Mouse (Mus musculus): Measurements from ENCODE around the gene Sgms2. TPM values are rescaled to one million over a fixed set of nuclear protein-coding genes. Genes with fewer than 3 reads are reported as not detected.

Gene Sgms2
- total RNA-seq, 2 experiments from 2014 or later, result 2.0 to 2.7 TPM

DNA sequence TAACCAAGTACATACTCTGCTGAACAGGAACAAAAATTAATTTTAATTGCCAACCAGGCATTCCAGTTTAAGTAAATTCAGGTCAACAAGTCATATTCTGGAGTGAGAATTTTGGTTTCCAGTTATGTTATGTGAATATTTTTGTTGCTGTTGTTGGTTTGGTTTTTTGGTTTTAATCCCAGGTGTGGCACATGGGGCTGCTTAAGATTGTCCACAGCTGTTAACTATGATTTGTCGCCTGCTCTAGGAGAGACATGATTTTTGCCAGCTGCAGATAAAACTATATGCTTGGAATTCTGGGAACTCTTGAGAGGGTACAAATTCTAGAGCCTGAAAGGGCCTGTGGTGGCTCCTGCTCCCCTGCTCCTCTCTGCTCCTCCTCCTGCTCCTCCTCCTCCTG lies 174.1 kb downstream of the Sgms2 start:
- DNase-seq, result no peak
- intact Hi-C loops (cut with DNase I), result no loop called here

DNA sequence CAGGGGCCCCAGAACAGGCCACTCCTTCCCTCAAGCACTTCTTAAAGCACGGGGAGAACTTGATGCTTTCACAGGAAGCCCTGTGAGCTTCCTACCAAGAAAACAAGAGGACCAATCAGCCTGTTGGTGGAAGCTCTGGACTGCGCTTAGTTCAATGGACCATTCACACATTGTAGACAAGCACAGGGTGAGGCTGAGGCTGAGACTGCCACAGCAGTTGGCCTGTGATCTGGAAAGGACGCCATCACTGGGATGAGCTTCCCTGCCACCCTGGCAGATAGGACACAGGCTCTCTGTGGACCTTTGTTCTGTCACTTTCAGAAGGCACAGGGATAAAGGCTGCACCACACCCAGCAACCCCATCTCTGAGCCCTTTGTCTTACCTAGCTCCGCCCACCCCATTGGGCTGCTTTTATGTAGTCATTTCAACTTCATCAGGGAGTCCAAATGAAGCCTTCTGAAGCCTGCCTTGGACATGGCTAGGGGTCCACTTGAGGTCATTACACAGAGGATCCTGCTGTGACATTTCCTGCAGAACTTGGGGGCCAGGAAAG lies 175.2 kb downstream of the Sgms2 start:
- no peak for DNase-seq
- intact Hi-C loops (cut with DNase I), result no loop called here

DNA sequence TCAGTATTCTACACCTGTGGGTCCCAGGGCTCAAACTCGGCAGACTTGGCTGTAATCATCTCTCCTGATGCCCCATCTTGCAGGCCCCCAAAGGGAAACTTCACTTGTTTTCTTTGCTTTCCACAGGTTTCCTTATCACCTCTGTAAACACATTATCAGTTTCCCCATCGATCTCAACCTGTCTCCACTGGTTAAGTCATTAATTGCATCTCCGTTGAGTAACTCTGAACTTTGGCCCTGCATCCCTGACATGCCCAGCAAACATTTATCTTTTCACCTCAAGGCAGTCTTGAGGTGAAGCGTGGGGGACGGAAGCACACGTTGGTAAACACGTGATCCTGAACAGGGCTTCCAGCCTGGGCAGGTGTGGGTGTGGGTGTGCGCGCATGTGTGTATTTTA lies 178.9 kb downstream of the Sgms2 start:
- intact Hi-C loops (cut with DNase I), result no loop called here
- DNase-seq, result no peak

DNA sequence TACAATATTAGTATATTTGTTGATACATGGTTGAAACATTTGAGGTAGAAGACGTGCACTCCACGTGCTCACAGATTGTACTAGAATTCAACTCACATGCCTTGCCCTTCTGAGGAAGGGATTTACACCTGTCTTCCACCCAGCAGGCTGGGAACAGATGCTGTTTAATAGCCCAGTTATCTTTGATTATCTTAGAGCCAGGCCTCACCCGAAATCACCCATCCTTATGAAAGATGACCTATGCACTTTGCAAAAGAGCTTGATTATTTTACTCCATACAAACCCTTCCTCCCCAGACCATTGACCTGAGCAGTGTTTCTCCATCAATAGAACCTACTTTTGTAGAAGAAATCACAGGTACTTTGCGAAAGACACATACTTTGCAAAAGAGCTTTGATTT lies 180.6 kb downstream of the Sgms2 start:
- DNase-seq, result no peak
- intact Hi-C loops (cut with DNase I), result no loop called here

DNA sequence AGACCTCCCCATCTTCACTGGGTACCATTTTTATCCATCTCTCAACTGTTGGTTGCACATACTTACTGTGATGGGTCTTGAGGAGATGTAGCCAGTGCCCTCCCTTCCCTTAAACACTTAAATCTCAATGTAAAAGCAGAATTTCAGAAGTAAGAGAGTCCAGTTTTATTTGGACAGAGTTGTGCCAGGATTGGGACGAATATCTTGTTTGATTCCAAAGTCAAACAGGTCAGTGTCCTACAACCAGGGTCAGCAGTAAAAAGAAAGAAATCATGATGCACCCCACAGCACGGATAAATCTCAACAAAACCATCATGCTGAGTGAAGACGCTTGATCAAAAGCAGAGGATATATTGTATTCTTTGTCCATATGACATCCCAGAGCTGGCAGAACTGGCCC lies 183.4 kb downstream of the Sgms2 start:
- intact Hi-C loops (cut with DNase I), result no loop called here
- DNase-seq, result no peak

DNA sequence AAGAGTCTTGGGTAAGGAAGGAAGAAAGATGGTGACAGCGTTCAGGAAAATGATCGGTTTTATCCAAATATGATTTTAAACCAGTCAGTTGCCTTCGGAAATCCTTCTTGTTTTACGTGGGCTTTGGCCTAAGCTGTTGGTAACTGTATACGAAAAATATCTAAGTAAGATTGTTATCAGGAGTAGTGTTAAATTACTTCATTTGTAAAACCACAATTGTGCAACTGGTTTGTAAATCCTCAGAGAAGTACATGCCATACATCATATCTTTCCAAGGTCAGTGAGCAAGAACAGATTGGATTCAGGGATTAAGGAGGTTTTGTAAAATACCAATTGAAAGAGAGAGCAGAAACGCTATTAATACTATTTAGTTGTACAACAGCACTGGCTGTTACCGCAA lies 185.0 kb downstream of the Sgms2 start:
- intact Hi-C loops (cut with DNase I), result no loop called here
- no peak for DNase-seq

DNA sequence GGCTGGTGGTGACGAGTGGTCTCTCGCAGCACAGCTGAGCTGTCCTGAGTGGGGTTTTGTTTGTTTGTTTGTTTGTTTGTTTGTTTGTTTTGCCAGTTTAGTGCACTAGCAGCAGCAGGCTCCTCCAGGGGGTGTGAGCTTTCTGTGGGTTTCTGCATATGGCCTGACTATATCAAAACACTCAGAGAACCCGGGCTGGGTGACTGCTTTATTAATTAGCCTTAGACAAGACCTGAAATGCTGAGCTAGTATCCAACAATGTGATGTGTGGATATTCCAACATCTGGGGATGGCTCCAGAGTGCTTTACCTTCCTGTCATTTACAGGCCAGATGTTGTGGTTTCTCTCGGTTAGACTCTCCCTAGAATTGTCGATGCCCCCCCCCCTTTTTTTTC lies 187.9 kb downstream of the Sgms2 start:
- intact Hi-C loops (cut with DNase I), result loop anchor here (5.0 kb wide), 1 partner anchor 249 kb away; no protein-coding TSS in a partner anchor
- no peak for DNase-seq

DNA sequence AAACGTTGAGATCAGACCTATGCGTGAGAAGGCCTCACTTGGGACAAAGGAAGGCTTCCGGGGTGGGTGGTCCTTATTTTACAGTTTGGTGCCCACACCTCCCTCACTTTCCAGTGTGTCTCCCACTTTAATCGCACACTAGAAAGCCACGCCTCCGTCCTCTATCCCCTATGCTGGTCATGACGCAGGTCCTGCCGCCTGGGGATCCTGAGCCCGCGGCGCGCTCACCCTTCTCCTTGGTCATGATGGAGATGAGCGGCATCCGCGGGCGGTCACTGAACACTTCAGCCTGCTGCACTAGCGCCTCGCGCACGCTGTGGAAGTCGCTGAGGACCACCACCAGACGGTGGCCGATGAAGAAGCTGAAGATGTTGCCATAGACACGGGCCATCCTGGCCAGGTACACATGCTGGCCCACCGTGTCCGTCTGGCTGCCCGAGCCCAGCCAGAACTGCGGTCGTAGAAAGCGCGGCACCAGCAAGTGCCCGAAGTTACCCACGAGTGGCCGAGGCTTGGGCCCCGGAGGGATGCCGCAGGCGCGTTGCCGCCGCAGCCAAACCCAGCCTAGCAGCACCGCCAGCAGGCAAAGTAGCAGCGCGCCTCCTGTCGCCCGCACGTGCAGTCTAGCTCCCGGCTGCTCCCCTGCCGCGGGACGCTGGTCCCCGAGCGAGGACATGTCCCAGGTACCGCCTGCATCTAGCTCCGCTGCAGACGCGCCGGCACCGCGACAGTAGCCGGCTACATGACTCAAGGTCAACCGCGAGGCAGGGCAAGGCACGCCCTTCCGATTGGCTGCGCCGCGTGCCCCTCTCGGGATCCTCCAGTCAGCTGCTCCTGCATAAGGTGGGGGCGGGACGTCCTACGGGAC lies 188.5 kb downstream of the Sgms2 start, which contains the start of gene Cyp2u1:
Gene Cyp2u1 (minus strand): TSS at position 776 of the 868 bp plus-strand sequence.
- intact Hi-C loops (cut with DNase I), result loop anchor here (5.0 kb wide), 1 partner anchor 250 kb away; no protein-coding TSS in a partner anchor
- DNase-seq, result peak; percentile 90 to 91

DNA sequence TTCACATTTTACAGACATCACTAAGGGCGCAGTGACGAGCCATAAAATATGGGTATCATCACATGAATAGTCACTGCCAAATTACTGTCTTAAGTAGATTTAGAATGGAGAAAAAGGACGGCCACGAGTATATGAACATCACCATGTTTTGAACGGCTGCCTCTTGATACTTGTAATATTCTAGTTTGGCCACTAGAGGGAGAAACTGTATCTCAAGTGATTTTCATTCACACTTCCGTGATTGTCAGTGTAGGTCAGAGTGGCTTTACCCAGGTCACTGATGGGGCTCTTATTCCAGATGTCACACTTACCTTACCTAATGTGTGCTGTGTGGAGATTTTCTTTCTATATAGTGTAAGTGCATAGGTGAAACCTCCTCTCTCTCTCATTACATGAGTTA lies 191.3 kb downstream of the Sgms2 start:
- no peak for DNase-seq
- intact Hi-C loops (cut with DNase I), result loop anchor here (5.0 kb wide), 1 partner anchor 252 kb away; no protein-coding TSS in a partner anchor

DNA sequence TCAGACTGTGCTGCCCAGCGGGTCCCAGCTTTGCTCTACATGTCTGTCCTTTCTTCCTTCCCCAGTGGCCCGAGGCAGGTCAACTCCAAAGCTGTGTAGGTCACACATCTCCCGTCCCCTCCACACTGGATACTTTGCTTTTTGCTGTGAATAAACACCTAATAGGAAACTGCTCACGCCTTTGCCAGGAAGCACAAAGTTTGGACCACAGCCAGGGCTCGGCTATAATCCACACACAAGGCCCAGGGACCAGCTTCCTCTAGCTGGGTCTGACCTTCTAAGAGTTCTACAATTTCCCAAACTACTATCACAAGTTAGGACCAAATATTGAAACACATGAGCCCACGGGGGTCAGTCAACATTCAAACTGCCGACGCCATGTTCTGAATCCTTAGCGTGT lies 192.1 kb downstream of the Sgms2 start:
- DNase-seq, result no peak
- intact Hi-C loops (cut with DNase I), result no loop called here

DNA sequence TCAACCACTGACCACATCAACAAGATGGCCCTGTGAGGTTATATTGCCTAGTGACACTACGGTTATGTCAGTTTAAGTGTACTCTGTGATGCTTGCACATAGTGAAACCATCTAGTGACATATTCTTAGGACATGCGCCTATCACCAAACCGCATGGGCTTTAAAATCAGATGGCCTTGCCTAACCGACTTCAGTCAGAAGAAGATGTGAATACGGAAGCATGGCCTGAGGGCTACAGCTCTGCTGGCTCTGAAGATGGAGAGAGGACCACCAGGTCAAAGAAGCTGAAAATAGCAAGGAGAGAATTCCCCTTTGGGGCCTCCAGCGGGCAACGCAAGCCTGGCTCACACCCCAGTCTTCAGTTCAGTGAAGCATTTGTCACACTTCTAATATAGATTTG lies 194.3 kb downstream of the Sgms2 start:
- intact Hi-C loops (cut with DNase I), result no loop called here
- DNase-seq, result no peak

DNA sequence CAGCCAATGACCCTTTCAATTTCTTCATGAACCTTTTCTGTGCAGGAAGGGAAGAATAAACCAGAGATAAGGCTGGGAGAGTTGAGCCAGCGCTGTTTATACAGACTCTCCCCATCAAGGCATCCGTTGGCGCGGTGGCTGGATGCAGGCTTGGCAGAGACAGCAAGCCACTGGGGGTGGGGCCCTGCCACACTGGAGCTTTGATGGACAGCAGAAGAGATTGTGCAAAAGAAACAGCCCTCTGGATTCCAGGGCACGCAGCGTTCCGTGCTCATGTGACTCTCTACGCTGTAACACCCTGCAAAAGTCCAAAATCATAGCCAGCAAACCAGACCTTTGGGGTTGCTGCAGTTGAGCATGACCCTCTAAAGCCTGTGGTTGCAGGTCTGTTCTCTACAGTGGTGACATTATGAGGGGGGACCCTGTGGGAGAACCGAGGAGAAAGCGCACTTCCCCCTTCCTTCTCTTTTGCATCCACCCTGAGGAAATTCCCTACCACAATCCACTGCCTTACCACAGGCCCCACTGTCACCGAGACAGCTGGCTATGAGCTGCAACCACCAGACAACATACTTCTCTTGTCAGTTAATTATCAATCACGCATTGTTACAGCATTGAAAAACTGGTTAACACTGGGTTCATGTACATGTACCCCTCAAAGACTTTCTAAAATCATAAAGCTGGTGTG lies 195.6 kb downstream of the Sgms2 start:
- intact Hi-C loops (cut with DNase I), result no loop called here
- peak; percentile 40 to 65 for DNase-seq

DNA sequence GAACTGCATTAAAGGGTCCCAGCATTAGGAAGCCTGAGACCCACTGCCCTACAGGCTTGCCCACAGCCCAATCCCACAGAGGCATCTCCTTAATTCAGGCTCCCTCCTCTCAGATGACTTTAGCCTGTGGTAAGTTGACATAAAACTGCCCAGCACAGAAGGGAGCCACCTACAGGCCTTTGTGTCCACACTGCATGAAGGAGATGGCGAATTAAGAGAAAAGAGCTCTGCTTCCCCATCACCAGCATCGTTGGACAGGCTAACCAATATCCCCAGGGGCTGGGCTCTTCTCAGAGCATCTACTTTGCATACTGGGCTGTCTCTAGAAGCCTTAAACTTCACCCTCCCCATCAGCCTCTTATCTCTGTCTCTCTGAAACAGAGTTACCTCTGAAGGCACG lies 196.7 kb downstream of the Sgms2 start:
- DNase-seq, result no peak
- intact Hi-C loops (cut with DNase I), result no loop called here

DNA sequence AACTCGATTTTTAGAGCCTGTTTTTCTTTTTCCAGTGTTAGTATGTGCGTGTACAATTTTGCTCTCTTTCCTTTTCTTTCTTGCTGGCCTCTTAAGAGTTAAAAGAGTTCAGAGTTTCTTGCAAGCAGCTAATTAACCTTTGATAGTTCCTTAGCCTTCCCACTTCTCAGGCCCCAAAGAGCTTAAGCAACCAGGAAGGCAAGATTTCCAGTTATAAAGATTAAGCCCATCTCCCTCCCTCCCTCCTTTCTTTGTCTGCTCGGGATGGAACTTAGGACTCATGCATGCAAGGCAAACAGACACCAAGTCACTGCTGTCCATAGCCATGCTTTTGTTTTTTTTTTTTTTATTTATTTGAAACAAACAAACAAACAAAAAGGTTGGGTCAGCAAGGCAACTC lies 198.3 kb downstream of the Sgms2 start:
- DNase-seq, result no peak
- intact Hi-C loops (cut with DNase I), result no loop called here

DNA sequence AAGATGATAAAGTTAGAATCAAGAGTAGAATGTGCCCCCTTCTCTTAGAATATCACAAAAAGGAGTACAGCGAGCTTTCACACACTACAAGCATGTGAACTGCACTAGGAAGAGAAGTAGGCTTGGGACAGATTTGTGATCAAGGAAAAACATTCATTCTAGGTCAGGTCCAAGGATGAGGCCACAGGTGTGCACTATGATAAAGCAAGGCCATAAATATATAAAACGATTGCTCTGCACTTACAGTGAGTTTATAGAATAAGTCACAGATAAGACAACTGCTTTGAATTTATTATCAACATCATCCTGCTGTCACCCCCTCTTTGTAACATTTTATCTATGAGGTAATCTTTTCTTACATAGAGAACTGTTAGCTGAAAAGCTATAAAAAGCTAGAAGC lies 198.9 kb downstream of the Sgms2 start:
- DNase-seq, result no peak
- intact Hi-C loops (cut with DNase I), result no loop called here

DNA sequence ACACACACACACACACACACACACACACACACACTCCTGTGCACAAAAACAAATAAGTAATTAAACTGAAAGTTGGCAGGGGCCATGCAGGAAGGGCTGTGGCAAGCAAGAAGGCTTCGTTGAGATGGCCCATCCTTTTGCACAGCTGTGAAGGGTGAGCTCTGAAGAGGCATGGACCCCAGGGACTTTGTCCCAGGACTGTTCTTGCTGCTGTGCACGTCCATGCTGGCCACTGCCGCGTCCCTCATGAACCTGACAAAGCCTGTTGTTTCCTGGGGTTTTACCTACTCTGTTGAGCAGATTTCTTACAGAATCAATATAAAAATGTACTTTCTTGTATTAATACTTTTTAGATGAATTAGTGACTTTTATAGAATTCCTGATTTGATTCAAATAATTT lies 199.3 kb downstream of the Sgms2 start:
- DNase-seq, result no peak
- intact Hi-C loops (cut with DNase I), result no loop called here

DNA sequence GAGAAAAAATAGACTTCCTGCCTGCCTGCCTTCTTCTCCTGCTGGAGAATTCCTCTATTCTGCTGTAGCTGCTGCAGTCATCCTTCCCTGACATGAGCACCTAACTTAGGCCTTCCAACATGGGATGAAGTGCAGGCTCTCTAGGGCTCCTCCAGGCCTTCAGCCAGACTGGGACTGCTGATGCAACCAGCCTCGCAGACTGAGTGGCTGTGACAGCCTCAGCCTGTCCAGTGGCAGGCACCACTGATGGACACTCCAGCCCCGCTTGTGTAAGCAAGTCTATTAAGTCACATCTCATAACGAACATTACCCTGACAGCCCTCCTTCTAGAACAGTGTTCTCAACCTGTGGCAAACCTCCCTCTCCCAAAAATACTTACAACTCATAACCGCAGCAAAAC lies 217.1 kb downstream of the Sgms2 start:
- DNase-seq, result no peak
- intact Hi-C loops (cut with DNase I), result no loop called here

DNA sequence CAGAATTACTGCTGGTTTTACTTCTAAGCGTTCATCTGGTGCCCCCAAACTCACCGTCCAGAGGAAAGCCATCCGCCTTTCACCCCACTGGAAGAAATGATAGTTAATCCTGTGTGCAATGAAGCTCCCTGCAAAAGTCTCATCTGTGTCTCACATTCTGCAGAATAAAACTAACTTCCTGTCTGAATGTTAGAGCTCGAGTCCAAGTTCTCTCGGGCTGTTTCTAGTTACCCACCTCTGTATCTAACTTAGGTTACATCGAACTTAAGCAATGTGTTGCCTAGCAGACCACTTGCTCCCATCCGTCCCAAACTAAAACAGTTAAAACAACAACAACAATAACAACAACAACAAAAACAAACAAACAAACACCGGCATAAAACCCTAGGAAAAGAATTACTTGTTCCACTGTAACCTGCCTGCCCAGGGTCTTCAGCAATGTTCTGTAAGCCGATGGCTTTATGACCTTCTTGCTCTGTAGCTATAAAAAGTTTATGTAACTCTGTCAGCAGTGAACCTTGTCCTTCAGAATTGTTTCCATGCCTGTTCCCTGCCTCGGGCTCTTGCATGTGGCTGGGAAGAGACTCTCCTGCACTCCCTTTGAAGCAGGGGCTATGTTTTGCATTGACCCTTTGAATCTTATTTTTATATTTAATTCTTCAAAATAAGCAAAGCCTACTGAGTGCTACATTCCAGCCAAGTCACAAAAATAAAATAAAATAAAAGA lies 218.7 kb downstream of the Sgms2 start:
- no peak for DNase-seq
- intact Hi-C loops (cut with DNase I), result no loop called here

DNA sequence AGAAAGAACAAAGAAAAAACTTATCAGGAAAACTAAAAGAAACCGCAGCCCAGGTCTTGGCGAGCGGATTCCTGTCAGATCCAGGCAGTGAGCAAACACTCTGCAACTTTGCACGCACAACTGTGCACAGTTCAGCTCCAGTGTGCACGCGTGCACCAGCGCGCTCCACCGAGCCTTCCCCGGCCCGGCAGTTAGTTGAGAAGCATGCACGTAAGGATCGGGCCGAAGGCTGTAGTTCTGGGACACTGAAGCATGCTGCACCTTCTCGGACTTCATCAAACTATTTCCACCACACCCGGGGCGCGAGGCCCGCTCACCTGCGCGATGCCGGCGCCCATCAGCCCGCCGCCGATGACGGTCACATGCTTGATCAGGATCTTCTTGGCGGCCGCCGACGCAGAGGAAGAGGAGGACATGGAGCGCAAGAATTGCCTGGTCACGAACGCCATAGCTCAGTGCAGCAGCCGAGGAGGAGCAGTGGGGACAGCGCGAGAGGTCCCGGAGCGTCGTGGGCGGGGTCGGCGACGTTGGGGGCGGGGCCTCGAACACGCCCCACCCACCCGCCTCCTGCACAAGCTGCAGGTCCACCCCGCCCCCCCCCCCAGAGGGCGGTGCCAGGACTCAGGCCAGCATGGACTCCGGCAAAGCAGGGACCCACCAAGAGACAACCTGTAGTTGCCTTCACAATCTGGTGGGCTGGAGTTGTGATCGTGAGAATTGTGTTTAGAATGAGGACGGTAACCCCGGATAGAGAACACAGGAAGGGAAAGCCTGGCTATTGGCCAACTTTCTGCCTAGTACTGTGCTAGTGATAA lies 219.4 kb downstream of the Sgms2 start, which contains the start of gene Hadh:
Gene Hadh (minus strand): TSS at position 543 of the 815 bp plus-strand sequence.
- intact Hi-C loops (cut with DNase I), result no loop called here

DNA sequence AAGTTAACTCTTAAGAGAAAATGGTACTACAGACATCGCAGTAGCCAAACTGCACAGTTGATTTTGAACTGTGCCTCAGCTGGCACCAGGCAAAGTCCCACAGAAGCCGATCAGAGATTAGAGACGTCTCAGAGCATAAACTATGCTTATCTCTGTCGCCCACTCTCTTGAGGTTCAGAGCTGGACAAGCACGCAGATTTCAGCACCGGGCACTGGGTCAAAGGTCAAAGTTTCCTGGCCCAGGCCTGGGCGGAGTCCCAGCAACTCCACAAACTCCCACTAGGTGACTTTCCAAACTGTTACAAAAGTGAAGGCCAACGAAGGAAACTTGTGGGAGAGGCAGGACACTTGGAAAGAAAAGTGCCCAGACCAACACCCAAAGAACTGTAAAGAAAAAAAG lies 220.1 kb downstream of the Sgms2 start:
- intact Hi-C loops (cut with DNase I), result no loop called here
- peak; percentile 56 to 75 for DNase-seq

More for the DNA sequence above, 219.4 kb downstream of the Sgms2 start, which contains the start of gene Hadh:
- DNase-seq, result peak; percentile 89 to 91
